Mouse (Mus musculus) hindbrain, embryonic 15.5 days (tissue): ENCODE results near the gene Tlr2. TPM values are rescaled to one million over a fixed set of nuclear protein-coding genes. Genes with fewer than 3 reads are reported as not detected.
"Not testable (repeated sequence)": the region's sequence is repeated elsewhere in the genome, so short reads cannot be mapped to it uniquely, and the experiment has no call there.

Experiments used
- ATAC-seq: fragments of 200-750 bp; cut with Nextera tagmentation; 2 replicates; pipeline ENCODE4 v1.8.0; 2017; ENCODE audit warnings: low read depth, moderate number of reproducible peaks, moderate TSS enrichment; ENCODE audit not compliant: low FRiP score
- H3K27ac ChIP-seq: fragments of 300-500 bp; sonication (generic); replicated peaks from 2 replicates; pipeline ENCODE4 v1.5.1; 2015; ENCODE audit warnings: mild to moderate bottlenecking, inconsistent platforms
- H3K27me3 ChIP-seq: fragments of 300-500 bp; sonication (generic); 2 replicates; pipeline ENCODE4 v1.6.1; 2015; ENCODE audit warnings: control low read depth, inconsistent platforms
- H3K36me3 ChIP-seq: fragments of 300-500 bp; sonication (generic); 2 replicates; pipeline ENCODE4 v1.6.1; 2015; ENCODE audit warnings: control low read depth, inconsistent platforms
- H3K4me1 ChIP-seq: fragments of 300-500 bp; sonication (generic); replicated peaks from 2 replicates; pipeline ENCODE4 v1.6.1; 2015; ENCODE audit warnings: control low read depth, inconsistent platforms
- H3K4me2 ChIP-seq: fragments of 300-500 bp; sonication (generic); 2 replicates; pipeline ENCODE4 v1.6.1; 2015; ENCODE audit warnings: moderate library complexity, mild to moderate bottlenecking, inconsistent platforms
- H3K4me3 ChIP-seq: fragments of 300-500 bp; sonication (generic); 2 replicates; pipeline ENCODE4 v1.5.1; 2015; ENCODE audit warnings: mild to moderate bottlenecking, inconsistent platforms
- H3K9ac ChIP-seq: fragments of 300-500 bp; sonication (generic); 2 replicates; pipeline ENCODE4 v1.6.1; 2015; ENCODE audit warnings: inconsistent platforms
- H3K9me3 ChIP-seq: fragments of 300-500 bp; sonication (generic); 2 replicates; pipeline ENCODE4 v1.6.1; 2016; ENCODE audit warnings: control low read depth, inconsistent platforms
- WGBS: fragments of 180-500 bp; shearing (Covaris S2); methylation state at CpG from one replicate; pipeline ENCODE4 v1.1.7; 2015; 5-methylcytosine and 5-hydroxymethylcytosine counted together
- polyA plus RNA-seq: library from polyadenylated mRNA; unstranded; fragments of >200 nt; fragmentation: Nextera tagmentation; extraction: Ambion mirVana; gene quantifications from 2 replicates; pipeline ENCODE4 v1.2.1, GENCODE M21; 2015

The Tlr2 gene
- polyA plus RNA-seq = 1.2 TPM in 2 replicates

GRCm38 (mm10) chr3:83841095-83841850, at the start of gene Tlr2:
Tlr2 (minus strand) TSS chr3:83841767.
- Histone ChIP-seq H3K4me3 (peak within 1 kb of the TSS; percentile 53), H3K9ac (peak within 1 kb of the TSS; percentile 49), H3K9me3 (no peaks in the 10 kb centered on the region), H3K36me3 (no peaks in the 10 kb centered on the region), H3K4me2 (peak within 1 kb of the TSS; percentile 94), H3K4me1 (peaks cover 11% of the 10 kb centered on the region), H3K27me3 (peaks cover 17% of the 10 kb centered on the region; the same call in 1 of the 2 replicates), H3K27ac (no peak within 1 kb of the TSS)
- ATAC-seq = peak; percentile 75; the same call in 1 of the 2 replicates
- 1% methylated on average over 33 of the region's 35 CpGs for WGBS

- no peak for ATAC-seq
Measured at GRCm38 (mm10) chr3:83885163-83885562, 43.6 kb upstream of the Tlr2 start.

DNA sequence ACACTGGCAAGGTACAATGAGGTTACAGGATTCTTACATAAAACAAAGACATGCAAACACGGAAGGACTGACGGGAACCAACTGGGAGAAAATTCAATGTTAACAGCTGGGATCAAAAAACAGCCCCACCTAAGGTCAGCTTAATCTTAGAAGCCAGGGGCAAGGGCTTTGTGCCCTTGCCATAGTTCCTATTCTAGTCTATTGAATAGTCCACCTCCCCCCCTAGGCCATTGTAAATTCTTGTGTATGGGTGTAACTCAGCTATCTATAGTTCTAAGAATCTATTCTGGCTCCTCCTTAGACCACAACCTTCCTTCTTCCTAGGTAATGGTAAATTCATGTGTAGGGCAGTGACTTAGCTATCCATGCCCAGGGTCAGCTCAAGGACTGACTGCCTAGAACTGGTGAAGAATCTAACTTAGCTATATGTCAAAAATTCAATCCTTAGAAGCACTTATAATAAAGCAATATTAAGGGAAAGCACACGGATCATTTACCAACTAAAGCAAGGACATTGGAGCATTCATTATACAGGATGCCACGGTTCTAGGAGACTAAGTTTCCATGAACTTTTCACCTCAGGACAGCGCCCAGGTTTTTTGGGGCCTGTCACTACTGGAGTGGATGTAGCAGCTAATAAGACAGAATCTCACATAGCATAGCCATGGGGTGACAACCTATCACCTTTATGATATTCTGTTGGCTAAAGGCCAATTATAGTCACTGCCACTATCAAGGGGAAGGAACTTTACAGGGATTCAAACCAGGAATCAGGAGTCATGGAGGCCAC, 37.9 kb upstream of the Tlr2 start:
- WGBS = 80% methylated on average over 5 of the region's 5 CpGs
- not testable (repeated sequence) for H3K9ac ChIP-seq, H3K36me3 ChIP-seq, H3K4me1 ChIP-seq, H3K9me3 ChIP-seq, H3K4me2 ChIP-seq, H3K27me3 ChIP-seq, H3K4me3 ChIP-seq, H3K27ac ChIP-seq, ATAC-seq

More at GRCm38 (mm10) chr3:83885163-83885562, 43.6 kb upstream of the Tlr2 start:
- H3K9ac ChIP-seq = no peak overlapping the region
- H3K27me3 ChIP-seq = no peaks in the 10 kb centered on the region
- H3K27ac ChIP-seq = no peak overlapping the region
- H3K4me2 ChIP-seq = no peak overlapping the region
- H3K4me1 ChIP-seq = no peaks in the 10 kb centered on the region
- no peak overlapping the region for H3K4me3 ChIP-seq
- H3K9me3 ChIP-seq = no peaks in the 10 kb centered on the region
- WGBS = 81% methylated on average over 2 of the region's 2 CpGs
- H3K36me3 ChIP-seq = no peaks in the 10 kb centered on the region

DNA sequence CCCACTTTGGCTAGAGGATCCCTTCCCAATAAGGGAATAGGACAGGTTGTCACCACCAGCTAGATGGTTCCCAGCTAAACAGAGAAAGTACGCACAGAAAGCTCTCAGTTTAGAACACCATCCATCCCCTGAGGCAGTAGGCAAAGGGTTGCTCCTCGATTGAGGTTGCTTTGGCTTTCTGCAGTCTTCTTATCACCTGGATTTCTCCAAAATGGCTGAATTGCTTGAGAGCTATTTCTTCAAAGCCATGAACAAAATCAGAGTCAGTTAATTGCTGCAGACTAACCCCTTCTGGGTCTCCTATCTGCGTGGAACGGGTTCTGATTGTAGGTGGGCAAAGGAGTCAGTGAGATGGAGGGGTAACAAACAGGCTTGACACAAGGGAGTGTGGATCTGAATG, 37.2 kb upstream of the Tlr2 start:
- no peak overlapping the region for H3K27ac ChIP-seq
- no peaks in the 10 kb centered on the region for H3K9me3 ChIP-seq
- no peaks in the 10 kb centered on the region for H3K27me3 ChIP-seq
- H3K4me3 ChIP-seq = no peak overlapping the region
- WGBS = 93% methylated on average over 4 of the region's 4 CpGs
- H3K4me1 ChIP-seq = no peaks in the 10 kb centered on the region
- no peaks in the 10 kb centered on the region for H3K36me3 ChIP-seq
- ATAC-seq = no peak
- no peak overlapping the region for H3K9ac ChIP-seq
- no peak overlapping the region for H3K4me2 ChIP-seq

GRCm38 (mm10) chr3:83876299-83876698, 34.7 kb upstream of the Tlr2 start:
- Histone ChIP-seq H3K4me1 (no peaks in the 10 kb centered on the region), H3K36me3 (no peaks in the 10 kb centered on the region), H3K27ac (no peak overlapping the region), H3K9ac (no peak overlapping the region), H3K4me3 (no peak overlapping the region), H3K27me3 (no peaks in the 10 kb centered on the region), H3K9me3 (no peaks in the 10 kb centered on the region), H3K4me2 (no peak overlapping the region)
- 71% methylated on average over 4 of the region's 4 CpGs for WGBS
- ATAC-seq = no peak

DNA sequence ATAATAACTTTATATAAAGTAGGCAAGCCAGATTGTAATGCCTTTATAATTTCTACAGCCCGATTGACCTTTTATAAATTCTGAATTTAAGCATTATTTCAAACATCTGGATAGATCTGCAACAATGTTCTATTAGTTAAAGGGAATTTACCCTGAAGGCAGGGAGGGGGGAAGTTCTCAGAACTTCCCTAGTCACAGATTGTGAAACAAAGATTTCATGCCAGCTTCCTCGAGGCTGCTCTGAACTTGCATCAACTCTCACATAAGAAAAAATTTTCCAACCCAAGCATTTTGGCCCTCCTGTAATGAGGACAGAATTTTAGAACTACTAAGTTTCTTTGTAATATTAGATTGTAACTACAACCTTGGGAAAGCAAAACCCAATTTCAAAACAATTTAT, 33.5 kb upstream of the Tlr2 start:
- H3K4me3 ChIP-seq, ATAC-seq, H3K4me2 ChIP-seq, H3K36me3 ChIP-seq, H3K4me1 ChIP-seq, H3K27ac ChIP-seq, H3K9ac ChIP-seq, H3K27me3 ChIP-seq, H3K9me3 ChIP-seq: not testable (repeated sequence)
- 91% methylated on average over 2 of the region's 2 CpGs for WGBS

GRCm38 (mm10) chr3:83872853-83873252, 31.3 kb upstream of the Tlr2 start:
- not testable (repeated sequence) for H3K4me1 ChIP-seq, H3K27ac ChIP-seq, H3K4me2 ChIP-seq, H3K27me3 ChIP-seq, H3K9me3 ChIP-seq, ATAC-seq, H3K9ac ChIP-seq, H3K4me3 ChIP-seq, H3K36me3 ChIP-seq
- 88% methylated on average over 2 of the region's 2 CpGs for WGBS

- not testable (repeated sequence) for H3K4me3 ChIP-seq, H3K4me1 ChIP-seq, H3K27me3 ChIP-seq, ATAC-seq, H3K36me3 ChIP-seq, H3K4me2 ChIP-seq, H3K9ac ChIP-seq, H3K9me3 ChIP-seq, H3K27ac ChIP-seq
- WGBS = 94% methylated on average over 4 of the region's 4 CpGs
Measured at GRCm38 (mm10) chr3:83871962-83872361, 30.4 kb upstream of the Tlr2 start.

DNA sequence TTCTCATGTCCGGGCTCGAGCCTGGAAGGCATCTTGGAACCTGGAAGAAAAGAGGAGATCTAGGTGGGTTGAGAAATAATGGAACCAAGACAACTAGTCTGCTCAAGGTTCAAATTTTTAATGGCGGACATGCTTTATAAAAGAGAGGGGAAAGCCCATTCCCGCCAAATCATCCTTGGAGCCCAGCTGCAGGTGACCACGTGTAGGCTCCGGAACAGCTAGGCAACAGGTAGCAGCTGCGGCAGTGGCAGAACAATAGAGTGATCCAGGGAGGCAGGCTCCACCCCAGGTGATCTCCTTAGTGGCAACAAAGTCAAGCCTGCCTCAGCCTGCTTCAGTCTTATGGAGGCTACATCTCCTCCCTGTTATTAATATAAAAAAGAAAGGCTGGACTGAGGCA, 30.0 kb upstream of the Tlr2 start:
- 90% methylated on average over 7 of the region's 7 CpGs for WGBS

DNA sequence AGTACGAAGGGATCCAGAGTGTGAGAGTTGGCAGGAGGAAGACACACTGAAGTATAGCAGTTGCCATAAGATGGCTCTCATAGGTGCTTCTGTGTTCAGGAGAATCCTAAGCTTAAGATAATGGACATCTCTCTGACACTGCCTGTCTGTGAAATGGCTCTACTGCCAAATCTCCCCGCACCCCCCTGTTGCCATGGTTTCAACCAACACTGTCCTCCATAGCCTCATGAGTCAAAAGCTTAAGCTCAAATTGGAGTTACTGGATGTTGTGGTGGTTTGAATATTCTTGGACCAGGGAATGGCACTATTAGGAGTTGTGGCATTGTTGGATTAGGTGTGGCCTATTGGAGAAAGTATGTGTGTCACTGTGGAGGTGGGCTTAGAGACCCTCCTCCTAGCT, 28.2 kb upstream of the Tlr2 start:
- no peaks in the 10 kb centered on the region for H3K36me3 ChIP-seq
- no peaks in the 10 kb centered on the region for H3K4me1 ChIP-seq
- H3K27ac ChIP-seq = no peak overlapping the region
- H3K4me3 ChIP-seq = no peak overlapping the region
- H3K4me2 ChIP-seq = no peak overlapping the region
- H3K9me3 ChIP-seq = no peaks in the 10 kb centered on the region
- no peak overlapping the region for H3K9ac ChIP-seq
- no peaks in the 10 kb centered on the region for H3K27me3 ChIP-seq
- ATAC-seq = no peak
- WGBS = 94% methylated on average over 2 of the region's 2 CpGs

More for the DNA sequence above, 30.0 kb upstream of the Tlr2 start:
- H3K27ac ChIP-seq, H3K36me3 ChIP-seq, H3K4me3 ChIP-seq, H3K9me3 ChIP-seq, H3K4me1 ChIP-seq, H3K4me2 ChIP-seq, H3K27me3 ChIP-seq, H3K9ac ChIP-seq, ATAC-seq: not testable (repeated sequence)

DNA sequence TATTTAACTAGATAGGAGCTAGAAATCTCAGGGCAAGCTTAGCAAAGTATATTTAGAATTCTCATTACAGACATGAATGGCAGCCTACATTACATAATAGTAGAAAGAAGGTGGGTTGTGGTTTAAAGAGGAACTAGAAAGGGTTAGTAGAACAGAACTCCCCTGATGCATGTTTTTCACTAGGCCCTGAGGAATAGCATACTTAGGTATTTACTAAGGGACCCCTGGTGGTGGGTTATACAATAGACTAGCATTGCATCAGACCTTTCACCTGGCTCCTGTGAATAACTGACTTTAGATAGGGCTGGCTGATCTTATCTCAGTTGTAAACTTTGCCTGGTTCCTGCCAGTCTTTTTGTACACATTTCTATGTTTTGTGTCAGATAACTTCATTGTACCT, 25.5 kb upstream of the Tlr2 start:
- H3K4me2 ChIP-seq, H3K36me3 ChIP-seq, H3K27ac ChIP-seq, H3K4me1 ChIP-seq, H3K27me3 ChIP-seq, H3K9ac ChIP-seq, H3K4me3 ChIP-seq, ATAC-seq, H3K9me3 ChIP-seq: not testable (repeated sequence)

DNA sequence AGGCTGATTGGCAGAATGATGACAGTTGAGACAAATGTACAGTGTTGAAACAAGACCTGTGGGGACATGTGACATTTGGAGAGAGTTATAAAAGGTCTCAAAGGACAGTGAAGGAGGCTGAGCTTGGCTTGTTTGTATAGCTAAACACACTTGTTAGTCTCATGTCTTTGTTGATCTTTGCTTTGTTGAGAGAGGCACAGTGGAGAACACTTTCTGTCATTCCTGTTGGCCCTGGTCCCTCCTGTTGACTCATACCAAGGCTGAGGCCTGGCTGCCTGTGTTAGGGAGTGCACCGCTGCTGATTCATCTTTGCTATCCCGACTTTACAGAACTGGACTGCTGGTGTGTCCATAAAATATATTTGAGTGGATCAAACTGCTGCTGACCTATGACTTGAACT, 23.6 kb upstream of the Tlr2 start:
- no peaks in the 10 kb centered on the region for H3K27me3 ChIP-seq
- 95% methylated on average over 2 of the region's 2 CpGs for WGBS
- H3K27ac ChIP-seq = no peak overlapping the region
- H3K4me1 ChIP-seq = no peaks in the 10 kb centered on the region
- no peak overlapping the region for H3K9ac ChIP-seq
- no peaks in the 10 kb centered on the region for H3K36me3 ChIP-seq
- no peak for ATAC-seq
- no peaks in the 10 kb centered on the region for H3K9me3 ChIP-seq
- no peak overlapping the region for H3K4me2 ChIP-seq
- no peak overlapping the region for H3K4me3 ChIP-seq
